Mouse (Mus musculus): ENCODE data around the gene Tbx10. TPM values are rescaled to one million over a fixed set of nuclear protein-coding genes. Genes with fewer than 3 reads are reported as not detected.

The Tbx10 gene
- polyA plus RNA-seq, 1 experiment, result 0.02 TPM

DNA sequence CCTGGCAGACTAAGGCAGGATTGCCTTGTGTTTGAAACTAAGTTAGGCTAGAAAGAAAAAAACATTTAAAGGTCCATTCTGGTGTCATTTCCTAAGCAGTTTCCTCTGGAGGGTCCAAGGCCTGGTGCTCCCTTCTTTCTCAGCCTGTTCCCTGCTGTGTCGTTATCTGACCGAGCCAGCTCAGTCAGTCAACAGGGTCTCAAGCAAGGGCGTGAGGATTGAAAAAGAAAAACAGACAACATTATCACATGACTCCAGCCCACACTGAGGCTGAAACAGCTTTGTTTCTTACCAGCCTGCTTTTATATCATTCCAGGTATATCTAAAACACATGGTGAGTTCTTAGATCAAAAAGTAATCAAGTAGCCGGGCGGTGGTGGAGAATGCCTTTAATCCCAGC, 23.1 kb downstream of the Tbx10 start:
- TF ChIP-seq MYOD1 (IDR thresholded peaks at IDR 0.05; ENCODE audit: control insufficient read depth, insufficient read length, low read depth) (no peak), MAX (IDR thresholded peaks at IDR 0.05) (no peak), USF1 (IDR thresholded peaks at IDR 0.05; ENCODE audit: low read depth) (no peak), MYOG (IDR thresholded peaks at IDR 0.05; ENCODE audit: control insufficient read depth, extremely low read depth, insufficient read length) (no peak)
- Histone ChIP-seq H3K79me2 (ENCODE audit: control insufficient read depth, insufficient read depth) (peaks cover 15% of the 10 kb centered on the region), H3K36me3 (ENCODE audit: control insufficient read depth, insufficient read depth) (peaks cover 7% of the 10 kb centered on the region), H3K79me3 (ENCODE audit: low read depth) (peaks cover 8% of the 10 kb centered on the region), H3K4me3 (ENCODE audit: insufficient read depth, poor library complexity, severe bottlenecking) (no peak overlapping the region), H3ac (ENCODE audit: control insufficient read depth, insufficient read length, low read depth) (no peak overlapping the region), H3K27me3 (ENCODE audit: control insufficient read depth, insufficient read depth, insufficient read length) (no peaks in the 10 kb centered on the region)

DNA sequence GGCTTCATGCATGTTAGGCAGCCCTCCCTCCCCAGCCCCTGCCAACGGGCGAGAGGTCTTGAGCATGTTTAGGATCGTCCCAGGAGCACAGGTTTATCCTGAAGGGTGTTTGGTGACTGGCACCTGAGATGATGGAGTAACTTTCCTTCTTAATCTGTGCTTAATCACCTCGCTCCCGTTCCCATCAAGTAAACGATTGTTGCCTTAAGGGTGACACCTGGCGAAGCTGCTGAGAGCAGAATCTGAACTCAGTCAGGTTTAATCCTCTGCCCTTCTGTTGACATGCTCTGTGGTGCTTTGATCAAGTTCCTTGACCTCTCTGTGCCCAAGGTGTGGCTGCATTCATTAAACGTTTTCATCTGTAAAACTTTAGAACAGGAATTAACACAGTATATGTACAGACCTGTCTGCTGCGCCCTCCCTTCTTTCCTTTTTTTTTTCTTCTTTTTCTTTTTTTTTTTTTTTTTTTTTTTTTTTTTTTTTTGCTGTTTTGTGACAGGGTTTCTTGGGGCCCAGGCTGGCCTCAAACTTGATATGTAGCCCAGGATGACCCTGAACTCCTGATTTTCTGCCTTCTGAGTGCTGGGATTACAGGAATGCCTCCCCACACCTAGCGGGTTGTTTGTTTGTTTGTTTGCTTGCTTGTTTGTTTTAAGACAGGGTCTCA, 25.5 kb downstream of the Tbx10 start:
- no peaks in the 10 kb centered on the region for H3K79me3 ChIP-seq (ENCODE audit: low read depth)
- no peak overlapping the region for H3K4me3 ChIP-seq (ENCODE audit: insufficient read depth, poor library complexity, severe bottlenecking)
- H3ac ChIP-seq (ENCODE audit: control insufficient read depth, insufficient read length, low read depth), result no peak overlapping the region
- H3K79me2 ChIP-seq (ENCODE audit: control insufficient read depth, insufficient read depth), result no peaks in the 10 kb centered on the region
- no peak for TF ChIP-seq MAX (IDR thresholded peaks at IDR 0.05)
- no peak for TF ChIP-seq MYOG (IDR thresholded peaks at IDR 0.05; ENCODE audit: control insufficient read depth, extremely low read depth, insufficient read length)
- TF ChIP-seq MYOD1 (IDR thresholded peaks at IDR 0.05; ENCODE audit: control insufficient read depth, insufficient read length, low read depth), result no peak
- no peak for TF ChIP-seq USF1 (IDR thresholded peaks at IDR 0.05; ENCODE audit: low read depth)
- TF ChIP-seq CEBPB (IDR thresholded peaks at IDR 0.05; ENCODE audit: low read depth), result no peak
- TF ChIP-seq FOSL1 (IDR thresholded peaks at IDR 0.05; ENCODE audit: insufficient read depth, low read length, poor library complexity, severe bottlenecking), result no peak
- TF ChIP-seq CTCF (IDR thresholded peaks at IDR 0.05; ENCODE audit: control insufficient read depth, insufficient read depth, insufficient read length), result no peak
- no peaks in the 10 kb centered on the region for H3K27me3 ChIP-seq (ENCODE audit: control insufficient read depth, insufficient read depth, insufficient read length)
- H3K36me3 ChIP-seq (ENCODE audit: control insufficient read depth, insufficient read depth), result no peaks in the 10 kb centered on the region

DNA sequence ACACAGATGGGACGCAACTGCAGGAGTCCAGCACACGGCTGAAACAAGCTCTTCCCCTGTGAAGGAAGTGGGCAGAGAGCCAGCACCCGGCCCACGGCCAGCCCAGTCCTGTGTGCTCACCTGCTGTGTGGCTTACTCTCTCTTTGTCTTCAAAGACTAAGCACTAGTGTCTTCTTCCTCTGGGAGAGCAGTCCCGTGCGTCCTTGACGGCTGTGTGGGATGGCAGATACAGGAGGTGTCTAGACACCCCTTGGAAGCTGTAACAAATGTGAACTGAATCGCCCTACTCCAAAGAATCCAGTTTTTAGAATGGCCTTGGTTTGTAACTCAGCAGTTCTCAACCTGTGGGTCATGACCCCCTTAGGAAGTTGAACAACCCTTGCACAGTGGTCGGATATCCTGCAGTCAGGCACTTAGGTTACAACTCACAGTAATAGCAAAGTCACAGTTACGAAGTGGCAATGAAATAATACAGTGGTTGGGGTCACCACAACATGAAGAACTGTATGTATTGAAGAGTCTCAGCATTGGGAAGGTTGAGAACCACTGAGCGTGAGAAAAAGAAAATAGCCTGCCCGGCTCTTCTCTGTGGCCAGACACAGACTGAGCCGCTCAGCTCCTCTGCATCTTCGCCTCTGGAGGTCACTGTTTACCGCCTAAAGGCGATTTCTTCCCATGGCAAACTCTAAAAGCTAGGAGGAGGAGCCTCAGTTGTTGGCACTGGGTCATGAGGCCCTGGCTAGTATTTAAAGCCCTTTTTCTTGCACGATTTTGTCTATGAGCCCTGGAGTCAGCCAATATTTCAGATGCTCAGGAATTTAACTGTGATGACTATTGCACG, 26.4 kb downstream of the Tbx10 start:
- peak overlapping the region; percentile 39 for H3ac ChIP-seq (ENCODE audit: control insufficient read depth, insufficient read length, low read depth)
- no peaks in the 10 kb centered on the region for H3K27me3 ChIP-seq (ENCODE audit: control insufficient read depth, insufficient read depth, insufficient read length)
- no peak overlapping the region for H3K4me3 ChIP-seq (ENCODE audit: insufficient read depth, poor library complexity, severe bottlenecking)
- H3K79me3 ChIP-seq (ENCODE audit: low read depth), result no peaks in the 10 kb centered on the region
- H3K36me3 ChIP-seq (ENCODE audit: control insufficient read depth, insufficient read depth), result no peaks in the 10 kb centered on the region
- TF ChIP-seq CEBPB (IDR thresholded peaks at IDR 0.05; ENCODE audit: low read depth) (no peak), CTCF (IDR thresholded peaks at IDR 0.05; ENCODE audit: control insufficient read depth, insufficient read depth, insufficient read length) (peak; percentile 56)
- no peaks in the 10 kb centered on the region for H3K79me2 ChIP-seq (ENCODE audit: control insufficient read depth, insufficient read depth)

DNA sequence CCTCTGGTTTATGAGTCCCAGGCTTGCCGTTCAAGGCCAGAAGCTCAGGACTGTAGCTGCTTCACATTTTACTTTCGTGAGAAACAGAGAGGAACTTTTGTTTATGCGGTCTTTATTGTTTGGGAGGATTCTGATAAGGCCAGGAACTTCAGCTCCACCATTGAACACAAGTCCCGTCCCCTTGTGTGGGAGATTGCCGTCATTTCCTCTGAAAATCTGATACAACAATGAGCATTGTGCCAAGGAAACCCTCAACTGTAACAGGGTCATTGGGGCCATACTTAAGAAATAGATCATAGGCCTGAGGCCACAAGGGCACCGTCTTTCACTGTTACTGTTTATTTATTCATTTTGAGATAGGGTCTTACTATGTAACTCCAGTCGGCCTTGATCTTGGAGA, 30.6 kb downstream of the Tbx10 start:
- H3K79me2 ChIP-seq (ENCODE audit: control insufficient read depth, insufficient read depth), result no peaks in the 10 kb centered on the region
- H3K4me3 ChIP-seq (ENCODE audit: insufficient read depth, poor library complexity, severe bottlenecking), result no peak overlapping the region
- no peaks in the 10 kb centered on the region for H3K36me3 ChIP-seq (ENCODE audit: control insufficient read depth, insufficient read depth)
- H3ac ChIP-seq (ENCODE audit: control insufficient read depth, insufficient read length, low read depth), result no peak overlapping the region
- TF ChIP-seq MYOG (IDR thresholded peaks at IDR 0.05; ENCODE audit: control insufficient read depth, extremely low read depth, insufficient read length) (no peak), CEBPB (IDR thresholded peaks at IDR 0.05; ENCODE audit: low read depth) (no peak), MYOD1 (IDR thresholded peaks at IDR 0.05; ENCODE audit: control insufficient read depth, insufficient read length, low read depth) (no peak), FOSL1 (IDR thresholded peaks at IDR 0.05; ENCODE audit: insufficient read depth, low read length, poor library complexity, severe bottlenecking) (no peak), MAX (IDR thresholded peaks at IDR 0.05) (no peak), USF1 (IDR thresholded peaks at IDR 0.05; ENCODE audit: low read depth) (no peak), CTCF (IDR thresholded peaks at IDR 0.05; ENCODE audit: control insufficient read depth, insufficient read depth, insufficient read length) (no peak)
- no peaks in the 10 kb centered on the region for H3K79me3 ChIP-seq (ENCODE audit: low read depth)
- H3K27me3 ChIP-seq (ENCODE audit: control insufficient read depth, insufficient read depth, insufficient read length), result no peaks in the 10 kb centered on the region

DNA sequence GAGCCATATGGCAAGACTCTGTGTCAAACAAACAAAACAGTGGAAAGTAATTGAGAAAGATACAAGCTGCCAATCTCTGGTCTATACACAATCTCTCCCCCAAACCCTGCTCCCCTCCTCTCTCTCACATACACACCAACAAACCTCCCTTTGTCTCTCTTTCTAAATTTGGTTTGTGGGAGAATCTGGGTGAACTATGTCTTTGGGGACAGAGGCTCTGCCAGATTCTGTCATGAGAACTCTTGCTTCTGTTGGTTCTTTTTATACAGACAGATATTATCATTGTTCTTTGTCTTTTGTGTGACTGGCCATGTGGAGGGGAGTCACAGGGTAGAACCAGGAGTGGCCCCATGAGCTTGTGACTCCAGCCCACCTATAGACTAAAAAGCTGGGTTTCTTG, 35.0 kb downstream of the Tbx10 start:
- H3K4me3 ChIP-seq (ENCODE audit: insufficient read depth, poor library complexity, severe bottlenecking), result no peak overlapping the region
- no peak for TF ChIP-seq CTCF (IDR thresholded peaks at IDR 0.05; ENCODE audit: control insufficient read depth, insufficient read depth, insufficient read length)
- no peak for TF ChIP-seq USF1 (IDR thresholded peaks at IDR 0.05; ENCODE audit: low read depth)
- no peak for TF ChIP-seq FOSL1 (IDR thresholded peaks at IDR 0.05; ENCODE audit: insufficient read depth, low read length, poor library complexity, severe bottlenecking)
- TF ChIP-seq MAX (IDR thresholded peaks at IDR 0.05), result no peak
- no peak for TF ChIP-seq MYOD1 (IDR thresholded peaks at IDR 0.05; ENCODE audit: control insufficient read depth, insufficient read length, low read depth)
- no peak for TF ChIP-seq MYOG (IDR thresholded peaks at IDR 0.05; ENCODE audit: control insufficient read depth, extremely low read depth, insufficient read length)
- TF ChIP-seq CEBPB (IDR thresholded peaks at IDR 0.05; ENCODE audit: low read depth), result no peak
- no peaks in the 10 kb centered on the region for H3K79me2 ChIP-seq (ENCODE audit: control insufficient read depth, insufficient read depth)
- no peaks in the 10 kb centered on the region for H3K27me3 ChIP-seq (ENCODE audit: control insufficient read depth, insufficient read depth, insufficient read length)
- H3K79me3 ChIP-seq (ENCODE audit: low read depth), result no peaks in the 10 kb centered on the region
- H3ac ChIP-seq (ENCODE audit: control insufficient read depth, insufficient read length, low read depth), result no peak overlapping the region
- H3K36me3 ChIP-seq (ENCODE audit: control insufficient read depth, insufficient read depth), result no peaks in the 10 kb centered on the region

All from C2C12 (cell line).